Mouse (Mus musculus) kidney, embryonic 14.5 days (tissue): ENCODE data around the gene Tbxas1. TPM values are rescaled to one million over a fixed set of nuclear protein-coding genes. Genes with fewer than 3 reads are reported as not detected.
A peak's percentile ranks its signal among the peaks of the same experiment; 100 is the strongest.

Experiments used
- ATAC-seq: fragments of 200-750 bp; cut with Nextera tagmentation; 2 replicates; pipeline ENCODE4 v1.8.0; 2017; ENCODE audit warnings: moderate number of reproducible peaks, mild to moderate bottlenecking, moderate TSS enrichment, moderate library complexity; ENCODE audit not compliant: low FRiP score, low TSS enrichment
- H3K27ac ChIP-seq: fragments of 300-500 bp; sonication (generic); 2 replicates; pipeline ENCODE4 v1.5.1; 2014; ENCODE audit warnings: low read depth, mild to moderate bottlenecking, low read length, moderate library complexity, mixed read lengths
- H3K27me3 ChIP-seq: fragments of 300-500 bp; sonication (generic); 2 replicates; pipeline ENCODE4 v1.6.1; 2014; ENCODE audit warnings: mild to moderate bottlenecking, low read length; ENCODE audit not compliant: control insufficient read depth, insufficient read depth
- H3K36me3 ChIP-seq: fragments of 300-500 bp; sonication (generic); 2 replicates; pipeline ENCODE4 v1.6.1; 2014; ENCODE audit warnings: low read length, mixed read lengths; ENCODE audit not compliant: control insufficient read depth, insufficient read depth
- H3K4me1 ChIP-seq: fragments of 300-500 bp; sonication (generic); 2 replicates; pipeline ENCODE4 v1.6.1; 2014; ENCODE audit warnings: low read length, mixed read lengths; ENCODE audit not compliant: control insufficient read depth, insufficient read depth
- H3K4me2 ChIP-seq: fragments of 300-500 bp; sonication (generic); replicated peaks from 2 replicates; pipeline ENCODE4 v1.6.1; 2014; ENCODE audit warnings: low read depth, mild to moderate bottlenecking, low read length
- H3K4me3 ChIP-seq: fragments of 300-500 bp; sonication (generic); 2 replicates; pipeline ENCODE4 v1.5.1; 2014; ENCODE audit warnings: mild to moderate bottlenecking, low read length
- H3K9ac ChIP-seq: fragments of 300-500 bp; sonication (generic); 2 replicates; pipeline ENCODE4 v1.6.1; 2014; ENCODE audit warnings: low read depth, mild to moderate bottlenecking, low read length, moderate library complexity
- H3K9me3 ChIP-seq: fragments of 300-500 bp; sonication (generic); 2 replicates; pipeline ENCODE4 v1.6.1; 2016; ENCODE audit warnings: low read length; ENCODE audit not compliant: control insufficient read depth
- WGBS: fragments of 180-500 bp; shearing (Covaris S2); extraction: QIAGEN DNeasy Blood & Tissue Kit; methylation state at CpG from one replicate; pipeline ENCODE4 v1.1.7; 2014; 5-methylcytosine and 5-hydroxymethylcytosine counted together
- polyA plus RNA-seq: library from polyadenylated mRNA; unstranded; fragments of >200 nt; fragmentation: Nextera tagmentation; extraction: Ambion mirVana; gene quantifications from 2 replicates; pipeline ENCODE4 v1.2.1, GENCODE M21; 2014

Tbxas1 gene
- 2.4 and 3.3 TPM in 2 replicates for polyA plus RNA-seq

DNA sequence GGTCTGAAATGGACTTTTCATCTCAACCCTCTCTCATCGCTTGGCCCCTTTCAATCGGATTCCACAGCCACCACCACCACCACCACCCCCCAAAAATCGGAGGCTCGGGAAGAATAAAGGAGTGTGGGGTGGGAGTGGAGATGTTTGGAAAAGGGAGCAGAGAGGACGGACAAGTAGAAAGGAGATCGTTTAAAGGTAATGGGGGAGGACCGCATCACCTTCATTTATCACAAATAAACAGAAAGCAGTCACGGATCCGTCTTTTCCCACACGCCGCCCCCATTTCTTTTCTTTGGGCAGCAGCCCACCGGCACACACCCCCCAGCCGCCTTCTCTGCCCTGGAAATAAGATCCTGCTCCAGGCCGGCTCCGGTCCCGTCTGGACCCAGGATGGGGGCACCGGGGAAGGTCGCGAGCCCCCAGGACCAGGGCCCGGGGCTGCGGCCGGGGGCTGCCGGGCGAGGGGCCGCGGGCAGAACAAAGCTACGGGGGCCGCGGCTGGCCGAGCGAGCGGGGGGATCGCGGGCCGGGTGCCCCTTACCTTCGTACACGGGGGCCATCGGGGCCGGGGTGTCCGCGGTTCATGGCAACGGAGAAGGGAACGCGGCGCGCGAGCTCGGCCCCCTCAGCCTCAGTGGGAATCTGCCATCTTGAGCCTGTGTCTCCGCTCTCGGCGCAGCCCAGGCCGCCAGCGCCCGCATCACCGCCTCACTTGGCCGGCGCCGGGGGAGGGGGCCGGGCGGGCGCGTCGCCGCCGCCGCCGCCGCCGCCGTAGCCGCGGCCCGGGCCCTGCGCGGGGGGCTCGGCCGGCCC, at the start of gene Tbxas1:
TSS of gene Tbxas1 (plus strand) at position 147 of the 813 bp plus-strand sequence.
- H3K4me3 ChIP-seq, result peak within 1 kb of the TSS; percentile 99
- H3K36me3 ChIP-seq, result peaks cover 4% of the 10 kb centered on the region; the same call in 1 of the 2 replicates
- WGBS, result 1% methylated on average over 66 of the region's 77 CpGs
- peak within 1 kb of the TSS; percentile 99 for H3K9ac ChIP-seq
- ATAC-seq, result peak; percentile 79
- H3K9me3 ChIP-seq, result no peaks in the 10 kb centered on the region
- H3K4me2 ChIP-seq, result peak within 1 kb of the TSS; percentile 69
- peaks cover 16% of the 10 kb centered on the region for H3K4me1 ChIP-seq
- peak within 1 kb of the TSS; percentile 93 for H3K27ac ChIP-seq
- no peaks in the 10 kb centered on the region; the same call in 1 of the 2 replicates for H3K27me3 ChIP-seq

DNA sequence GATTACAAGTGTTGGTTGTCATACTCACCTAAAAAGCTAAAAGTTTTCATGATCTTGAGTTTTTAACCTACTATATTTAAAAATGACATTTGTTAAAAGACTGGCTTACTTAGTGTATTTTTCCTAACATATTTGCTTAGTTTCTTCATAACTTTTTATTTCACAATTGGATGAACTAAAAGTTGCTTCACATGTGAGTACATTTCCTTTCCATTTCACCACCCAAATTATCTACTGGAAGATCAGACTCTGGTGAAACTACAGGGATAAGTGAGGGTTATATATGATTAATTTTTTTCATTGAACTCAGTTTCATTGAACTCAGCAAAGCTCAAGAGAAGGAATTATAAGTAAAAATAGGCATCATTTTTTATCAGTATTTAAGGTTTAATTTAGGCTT, 49.3 kb upstream of the Tbxas1 start:
- no peak for ATAC-seq
- Histone ChIP-seq H3K9ac (no peak overlapping the region), H3K4me2 (no peak overlapping the region), H3K9me3 (no peaks in the 10 kb centered on the region), H3K4me3 (no peak overlapping the region), H3K4me1 (0 out of 2 replicates have a peak, but pooled peaks cover 3% of the 10 kb centered on the region), H3K27ac (no peak overlapping the region), H3K27me3 (no peaks in the 10 kb centered on the region), H3K36me3 (no peaks in the 10 kb centered on the region)

DNA sequence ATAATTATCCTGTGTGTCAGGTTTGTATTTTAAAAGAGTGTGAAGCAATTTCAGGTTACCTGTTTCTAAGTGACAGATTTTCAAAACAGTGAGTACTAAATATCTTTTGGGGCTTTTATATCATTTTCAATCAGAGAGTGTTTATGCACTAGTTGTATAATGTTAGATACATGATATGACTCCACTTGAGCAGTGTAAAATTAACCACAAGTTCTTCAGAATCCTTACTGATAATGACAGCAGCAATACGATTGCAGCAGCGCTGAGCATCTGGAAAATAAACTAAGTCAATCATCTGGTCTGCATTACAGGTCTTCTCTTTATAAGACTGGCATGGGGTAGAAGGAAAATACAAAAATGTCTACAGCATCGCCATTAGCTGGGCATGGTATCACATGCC, 48.3 kb upstream of the Tbxas1 start:
- ATAC-seq, result no peak

GRCm38 (mm10) chr6:38827435-38827834, 47.8 kb upstream of the Tbxas1 start:
- H3K27me3 ChIP-seq, result no peaks in the 10 kb centered on the region
- H3K9ac ChIP-seq, result no peak overlapping the region
- no peaks in the 10 kb centered on the region for H3K9me3 ChIP-seq
- ATAC-seq, result no peak
- no peak overlapping the region for H3K4me3 ChIP-seq
- H3K36me3 ChIP-seq, result no peaks in the 10 kb centered on the region
- 0 out of 2 replicates have a peak, but pooled peaks cover 3% of the 10 kb centered on the region for H3K4me1 ChIP-seq
- H3K27ac ChIP-seq, result no peak overlapping the region
- H3K4me2 ChIP-seq, result no peak overlapping the region
- 63% methylated on average over 5 of the region's 5 CpGs for WGBS

More for the DNA sequence above, 48.3 kb upstream of the Tbxas1 start:
- H3K4me2 ChIP-seq, result no peak overlapping the region
- WGBS, result 86% methylated on average over 3 of the region's 3 CpGs
- no peak overlapping the region for H3K4me3 ChIP-seq
- no peak overlapping the region for H3K27ac ChIP-seq
- H3K9ac ChIP-seq, result no peak overlapping the region
- H3K9me3 ChIP-seq, result no peaks in the 10 kb centered on the region
- 0 out of 2 replicates have a peak, but pooled peaks cover 3% of the 10 kb centered on the region for H3K4me1 ChIP-seq
- no peaks in the 10 kb centered on the region for H3K27me3 ChIP-seq
- H3K36me3 ChIP-seq, result no peaks in the 10 kb centered on the region

DNA sequence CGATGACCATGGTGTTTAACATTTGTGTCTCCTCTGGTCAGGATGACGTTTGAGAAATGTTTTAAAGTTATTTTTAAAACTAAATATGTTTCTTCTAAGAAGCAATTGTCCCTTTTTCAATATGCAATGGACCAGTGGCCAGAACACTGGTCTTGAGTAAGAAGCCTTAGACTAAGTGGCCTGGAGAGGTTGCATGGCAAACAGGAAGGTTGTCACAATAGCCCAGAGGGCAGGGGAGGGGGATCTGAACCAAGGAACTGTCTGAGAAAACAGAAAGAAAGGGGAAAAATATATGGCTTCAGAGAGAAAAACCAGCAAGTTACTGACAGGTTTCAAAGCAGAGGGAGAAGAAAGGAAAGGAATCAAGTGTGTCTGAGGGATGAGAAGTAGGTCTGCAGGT, 47.0 kb upstream of the Tbxas1 start:
- no peaks in the 10 kb centered on the region for H3K27me3 ChIP-seq
- no peak overlapping the region for H3K9ac ChIP-seq
- 71% methylated on average over 2 of the region's 2 CpGs for WGBS
- no peak for ATAC-seq
- H3K4me2 ChIP-seq, result no peak overlapping the region
- 0 out of 2 replicates have a peak, but pooled peaks cover 3% of the 10 kb centered on the region for H3K4me1 ChIP-seq
- H3K27ac ChIP-seq, result no peak overlapping the region
- no peaks in the 10 kb centered on the region for H3K36me3 ChIP-seq
- no peaks in the 10 kb centered on the region for H3K9me3 ChIP-seq
- no peak overlapping the region for H3K4me3 ChIP-seq

- Histone ChIP-seq H3K27ac (no peak overlapping the region), H3K36me3 (no peaks in the 10 kb centered on the region), H3K9ac (no peak overlapping the region), H3K27me3 (no peaks in the 10 kb centered on the region), H3K4me2 (no peak overlapping the region), H3K9me3 (no peaks in the 10 kb centered on the region), H3K4me3 (no peak overlapping the region), H3K4me1 (no peaks in the 10 kb centered on the region)
- no peak for ATAC-seq
- 75% methylated on average over 3 of the region's 3 CpGs for WGBS
These were observed 45.8 kb upstream of the Tbxas1 start for GRCm38 (mm10) chr6:38829452-38829851.

GRCm38 (mm10) chr6:38833721-38834120, 41.5 kb upstream of the Tbxas1 start:
- ATAC-seq, result no peak
- no peak overlapping the region for H3K4me3 ChIP-seq
- H3K4me2 ChIP-seq, result no peak overlapping the region
- no peaks in the 10 kb centered on the region for H3K36me3 ChIP-seq
- H3K27ac ChIP-seq, result no peak overlapping the region
- WGBS, result 83% methylated on average over 3 of the region's 3 CpGs
- H3K9me3 ChIP-seq, result no peaks in the 10 kb centered on the region
- no peaks in the 10 kb centered on the region for H3K27me3 ChIP-seq
- H3K4me1 ChIP-seq, result no peaks in the 10 kb centered on the region
- H3K9ac ChIP-seq, result no peak overlapping the region

DNA sequence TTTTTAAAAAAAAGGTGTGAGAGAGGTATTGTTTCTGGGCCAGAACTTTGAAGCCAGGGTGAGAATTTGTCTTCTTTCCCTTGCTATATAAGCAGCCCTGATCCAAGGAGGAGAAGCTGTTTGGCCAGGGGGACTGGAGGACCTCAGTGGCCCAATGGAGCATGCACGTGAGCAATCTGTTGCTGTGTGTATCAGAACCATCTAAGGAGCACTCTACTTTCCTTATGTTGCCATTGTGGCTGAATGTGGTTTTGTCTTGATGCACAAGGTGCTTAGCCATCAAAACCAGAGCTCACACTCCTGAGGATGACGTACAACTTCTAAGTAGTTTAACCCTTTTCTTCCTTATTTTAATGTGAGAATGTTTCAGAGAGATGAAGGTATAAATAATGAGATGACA, 40.5 kb upstream of the Tbxas1 start:
- ATAC-seq, result no peak
- Histone ChIP-seq H3K36me3 (no peaks in the 10 kb centered on the region; the same call in 1 of the 2 replicates), H3K9ac (no peak overlapping the region), H3K4me3 (no peak overlapping the region), H3K9me3 (no peaks in the 10 kb centered on the region), H3K4me1 (no peaks in the 10 kb centered on the region), H3K27me3 (no peaks in the 10 kb centered on the region), H3K27ac (no peak overlapping the region), H3K4me2 (no peak overlapping the region)
- 62% methylated on average over 2 of the region's 2 CpGs for WGBS

GRCm38 (mm10) chr6:38835217-38835616, 40.0 kb upstream of the Tbxas1 start:
- no peaks in the 10 kb centered on the region for H3K9me3 ChIP-seq
- H3K4me2 ChIP-seq, result no peak overlapping the region
- ATAC-seq, result no peak
- no peaks in the 10 kb centered on the region; the same call in 1 of the 2 replicates for H3K36me3 ChIP-seq
- no peak overlapping the region for H3K27ac ChIP-seq
- H3K4me3 ChIP-seq, result no peak overlapping the region
- H3K27me3 ChIP-seq, result no peaks in the 10 kb centered on the region
- WGBS, result 90% methylated on average over 1 of the region's 1 CpGs
- no peak overlapping the region for H3K9ac ChIP-seq
- H3K4me1 ChIP-seq, result no peaks in the 10 kb centered on the region
